Mouse (Mus musculus) liver, adult (tissue): Measurements from ENCODE around the gene Chka.

Experiments used
- GATA4 ChIP-seq: IDR thresholded peaks from 2 replicates; pipeline ENCODE4 v1.6.1; 2014; ENCODE audit warnings: mild to moderate bottlenecking, low read length; ENCODE audit not compliant: insufficient replicate concordance

Chka gene

GRCm38 (mm10) chr19:3894294-3894693 is 42.7 kb downstream of the Chka start:
- TF ChIP-seq GATA4, result no peak

GRCm38 (mm10) chr19:3895171-3895631 is 43.6 kb downstream of the Chka start:
- no peak for TF ChIP-seq GATA4

GRCm38 (mm10) chr19:3896208-3896607 is 44.6 kb downstream of the Chka start:
- TF ChIP-seq GATA4, result no peak

- TF ChIP-seq GATA4, result no peak
These were observed 46.0 kb downstream of the Chka start for GRCm38 (mm10) chr19:3897557-3897956.

DNA sequence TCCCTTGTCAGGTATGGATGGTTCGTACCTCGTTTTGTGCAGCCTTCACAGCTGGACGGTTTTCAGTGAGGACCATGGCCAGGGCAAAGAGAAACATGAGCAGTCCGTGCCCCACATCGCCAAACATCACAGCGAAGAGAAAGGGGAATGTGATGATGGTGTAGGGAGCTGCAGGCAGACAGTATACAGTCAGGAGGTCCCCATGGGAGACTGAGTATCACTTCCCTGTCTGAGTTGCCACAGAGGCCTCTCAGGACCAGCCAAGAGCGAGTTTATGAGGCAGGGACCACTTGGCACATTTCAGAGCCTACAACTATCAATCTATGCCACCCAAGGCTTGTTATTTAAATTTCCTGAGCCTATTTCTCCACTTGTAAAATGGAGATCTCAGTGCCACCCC is 47.4 kb downstream of the Chka start:
- TF ChIP-seq GATA4, result no peak

- no peak for TF ChIP-seq GATA4
These were observed 48.0 kb downstream of the Chka start for GRCm38 (mm10) chr19:3899618-3900017.

DNA sequence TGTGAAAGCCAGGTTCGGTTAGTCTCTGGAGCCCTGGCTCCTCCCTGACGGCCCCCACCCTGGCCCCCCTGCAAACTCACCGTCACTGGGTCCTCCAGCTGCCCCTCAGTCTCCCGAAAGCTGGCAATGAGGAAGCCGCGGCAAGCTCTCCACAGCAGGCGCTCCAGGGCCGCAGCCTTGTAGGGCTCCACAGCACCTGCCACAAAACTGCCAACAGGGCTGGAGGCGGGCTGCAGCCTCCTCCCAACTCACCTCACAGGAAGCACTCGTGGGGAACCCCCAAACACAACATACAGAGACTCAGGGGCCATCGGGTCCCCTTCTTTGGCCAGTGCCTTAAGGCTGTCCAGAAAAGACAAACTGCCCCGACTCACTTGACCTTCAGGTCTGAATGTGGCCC is 51.4 kb downstream of the Chka start:
- no peak for TF ChIP-seq GATA4

DNA sequence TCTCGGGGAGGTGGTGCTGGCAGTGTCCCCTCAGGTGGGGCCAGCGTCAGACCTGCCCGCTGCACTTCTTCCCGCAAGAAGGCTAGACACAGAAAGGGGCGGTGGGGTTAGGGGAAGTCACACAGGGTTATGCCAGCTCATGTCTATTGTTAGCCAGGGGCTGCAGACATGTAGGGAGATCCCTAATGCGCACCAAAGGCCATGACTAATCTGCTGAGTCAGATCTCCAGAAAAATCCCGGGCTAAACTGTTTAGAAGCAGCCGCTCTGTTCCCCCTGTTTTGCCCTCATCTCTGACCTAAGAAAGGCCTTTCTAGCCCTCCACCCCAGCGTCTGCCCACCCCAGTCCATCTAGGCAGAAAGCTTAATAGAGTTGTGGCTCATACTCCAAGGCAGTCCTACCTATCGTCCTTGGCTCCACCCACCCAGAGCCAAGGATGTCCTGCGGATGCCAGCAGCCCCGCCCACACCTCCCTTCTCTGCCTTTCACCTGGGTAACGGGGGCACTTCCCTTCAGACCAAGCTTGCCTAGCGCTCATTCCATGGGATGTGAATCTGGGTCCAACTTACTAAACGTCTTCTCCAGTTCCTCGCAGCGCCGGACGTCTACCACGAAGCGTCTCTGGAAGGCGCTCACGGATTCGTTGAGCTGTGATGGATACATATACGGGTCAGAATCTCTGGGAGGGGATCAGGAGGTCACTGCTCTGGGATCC is 52.2 kb downstream of the Chka start:
- no peak for TF ChIP-seq GATA4

DNA sequence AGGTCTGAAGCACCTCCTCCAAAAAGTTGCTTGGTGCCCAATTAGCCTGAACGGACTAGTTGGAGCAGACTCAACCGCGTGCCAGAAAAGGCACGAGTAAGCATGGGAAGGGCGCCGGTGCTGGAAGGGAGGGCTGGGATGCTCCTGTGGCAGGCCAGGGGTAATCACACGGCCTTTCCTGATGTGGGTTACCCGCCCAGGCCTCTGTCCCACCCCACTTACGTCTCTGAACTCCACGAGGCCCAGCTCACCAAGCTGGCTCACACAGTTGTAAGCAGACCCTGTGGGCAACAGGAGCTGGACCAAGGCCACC is 52.7 kb downstream of the Chka start:
- TF ChIP-seq GATA4, result no peak

DNA sequence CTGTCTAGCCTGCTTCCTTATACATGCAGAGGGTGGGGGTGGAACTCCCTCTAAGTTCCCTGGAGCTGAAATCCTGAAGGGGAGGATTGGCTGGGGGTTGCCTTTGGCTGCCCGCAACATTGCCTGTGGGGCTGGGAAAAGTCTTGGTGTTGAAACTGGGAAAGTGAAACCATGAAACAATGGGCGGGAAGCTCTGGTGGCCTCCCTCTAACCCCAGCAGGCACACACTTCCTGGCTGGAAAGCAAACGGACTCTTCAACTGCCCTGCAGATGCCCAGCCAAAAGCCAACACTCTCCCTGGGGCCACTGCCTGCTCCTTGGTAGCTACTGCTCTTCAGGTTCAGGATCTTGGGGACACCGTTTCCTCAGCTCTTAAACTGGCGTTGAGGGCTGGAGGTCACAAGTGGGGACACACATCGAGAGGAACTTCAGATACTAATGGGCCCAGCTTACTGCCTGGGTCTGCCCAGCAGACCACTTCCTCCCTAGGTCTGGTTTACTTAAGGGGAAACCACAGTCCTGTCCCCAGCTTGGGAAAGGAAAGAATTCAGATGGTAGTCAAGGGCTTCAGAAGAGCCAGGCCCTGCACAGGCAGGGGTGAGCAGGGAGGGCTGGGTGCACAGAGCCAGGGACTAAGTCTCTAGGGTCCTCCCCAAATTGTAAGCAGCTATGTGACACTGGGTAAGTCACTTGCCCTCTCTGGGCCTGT is 53.8 kb downstream of the Chka start:
- TF ChIP-seq GATA4, result no peak

DNA sequence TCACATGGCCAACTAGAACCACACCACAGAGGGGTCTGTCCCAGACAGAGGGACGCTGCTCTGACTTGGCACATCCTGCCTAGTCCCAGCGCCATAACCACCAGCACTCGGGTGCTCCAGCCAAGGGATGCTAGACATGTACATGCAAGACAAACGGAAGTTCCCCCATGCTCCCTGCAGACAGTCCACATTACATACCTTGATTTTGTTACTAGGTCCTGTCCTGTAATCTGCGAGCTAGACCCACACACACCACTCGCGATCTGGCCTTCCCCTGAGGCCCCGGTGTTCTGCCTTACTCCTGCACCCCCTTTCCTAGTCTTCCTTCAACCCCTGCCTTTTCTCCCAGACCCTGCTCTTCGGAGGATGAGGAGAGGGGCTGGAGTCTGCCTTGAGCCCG is 54.8 kb downstream of the Chka start:
- no peak for TF ChIP-seq GATA4

DNA sequence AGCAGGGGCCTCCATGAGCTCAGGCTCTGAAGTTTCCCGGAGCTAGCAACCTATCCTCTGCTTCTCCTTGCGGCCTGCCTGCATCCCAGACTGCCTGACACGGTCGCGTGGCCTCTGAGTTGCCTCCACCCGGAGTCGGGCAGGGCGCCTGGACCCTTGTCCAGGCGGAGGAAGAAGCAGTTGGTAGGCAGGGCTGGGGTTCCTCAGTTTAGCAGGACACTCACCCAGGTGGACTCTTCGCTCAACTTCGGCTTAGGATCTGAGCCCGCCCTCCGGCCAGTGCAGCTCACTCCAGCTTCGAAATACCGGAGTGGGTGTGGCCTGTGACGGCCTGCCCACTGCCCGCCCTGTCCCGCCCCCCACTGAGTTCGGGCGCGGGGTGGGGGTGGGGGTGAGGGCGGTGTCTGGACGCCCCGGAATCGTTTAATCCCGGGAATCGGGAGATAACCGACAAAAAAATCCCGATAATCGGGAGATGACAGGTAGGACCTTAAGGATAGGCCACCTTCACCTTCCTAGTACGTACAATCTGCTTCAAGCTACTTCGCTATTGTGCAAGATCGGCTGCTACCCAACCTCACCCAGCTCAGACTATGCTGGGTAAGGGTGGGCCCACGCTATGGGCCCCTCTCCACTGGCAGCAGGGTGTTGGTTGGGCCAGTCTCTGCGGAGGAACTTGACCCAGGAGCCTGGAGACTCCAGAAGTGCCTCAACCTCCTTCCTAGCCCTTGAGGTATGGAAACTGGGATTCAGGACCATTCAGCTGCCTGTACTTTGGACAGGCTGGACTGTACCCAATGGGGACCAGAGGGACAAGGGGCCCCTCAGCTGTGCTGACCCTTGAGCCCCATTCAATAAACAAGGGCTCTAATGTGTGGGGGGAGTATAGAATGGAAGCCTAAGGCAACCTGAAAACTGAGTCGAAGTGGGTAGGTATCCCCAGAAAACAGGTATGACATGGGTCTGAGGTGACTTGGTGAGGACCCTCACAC is 55.5 kb downstream of the Chka start, which contains the start of gene Tcirg1:
Gene Tcirg1, minus strand, starts transcription at position 339 of the 992 bp plus-strand sequence.
- TF ChIP-seq GATA4, result no peak

DNA sequence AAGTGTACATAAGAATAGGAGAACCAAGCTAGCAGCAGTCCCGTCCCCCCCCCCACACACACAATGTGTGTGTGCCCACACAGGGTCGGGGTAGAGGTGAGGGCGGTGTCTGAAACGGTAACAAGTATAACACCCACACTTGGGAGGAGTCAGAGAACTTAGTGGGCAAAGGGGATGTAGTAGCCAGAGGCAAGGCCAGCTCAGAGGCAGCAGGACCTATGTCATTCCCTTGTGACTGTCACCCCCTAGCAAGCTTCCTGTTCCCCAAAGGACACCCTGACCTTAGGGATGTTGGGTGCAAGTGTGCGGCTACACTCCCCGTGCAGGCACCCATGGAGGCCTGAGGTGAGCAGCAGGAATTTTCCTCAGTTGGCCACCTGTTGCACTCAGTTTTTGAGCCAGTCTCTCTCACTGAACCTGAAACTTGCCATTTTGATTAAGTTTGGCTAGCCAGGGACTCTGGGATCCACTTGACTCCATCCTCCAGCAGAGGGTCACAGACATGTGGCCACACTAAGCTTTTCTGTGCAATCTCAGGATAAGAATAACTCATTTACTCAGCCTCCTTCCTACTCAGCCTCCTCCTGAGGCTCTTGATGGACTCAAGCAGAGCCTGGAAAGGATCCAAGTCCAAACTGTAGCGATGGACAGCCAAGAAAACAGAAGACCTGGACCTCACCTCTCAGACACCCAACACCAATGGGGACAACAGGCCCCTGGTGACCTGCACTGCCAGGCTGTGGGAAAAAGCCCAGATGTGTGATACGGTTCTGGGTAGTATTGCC is 56.5 kb downstream of the Chka start:
- no peak for TF ChIP-seq GATA4

DNA sequence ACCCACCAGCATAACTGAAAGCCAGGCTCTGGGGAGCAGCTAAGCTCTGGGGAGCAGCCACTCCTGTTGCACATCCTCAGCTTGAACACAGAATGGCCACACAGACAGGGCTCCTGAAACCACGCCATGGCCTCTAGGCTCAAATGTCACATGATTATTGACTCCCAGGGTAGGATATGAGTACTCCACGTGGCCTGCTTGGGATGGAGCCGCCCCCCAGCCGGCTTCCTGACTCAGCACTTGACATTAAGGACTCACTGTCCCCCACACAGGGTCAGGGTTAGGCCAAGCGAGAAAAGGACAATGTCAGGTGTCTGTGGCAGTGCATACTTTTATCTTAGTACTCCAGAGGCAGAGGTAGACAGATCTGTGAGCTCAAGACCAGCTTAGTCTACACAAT is 58.6 kb downstream of the Chka start:
- no peak for TF ChIP-seq GATA4
